Mouse (Mus musculus) brain, adult 2 months (tissue): ENCODE measurements at regions not wholly inside any gene's neighbourhood (a gene's known extent, or its start where the extent isn't known, plus 50 kb on each side); places are given as distances from the start of the nearest gene placed in this dataset.
A peak's percentile ranks its signal among the peaks of the same experiment; 100 is the strongest.

Experiments used
- DNase-seq: peaks from one replicate; pipeline ENCODE4 v3.0.0; 2011; ENCODE audit warnings: low read depth, low spot score

DNA sequence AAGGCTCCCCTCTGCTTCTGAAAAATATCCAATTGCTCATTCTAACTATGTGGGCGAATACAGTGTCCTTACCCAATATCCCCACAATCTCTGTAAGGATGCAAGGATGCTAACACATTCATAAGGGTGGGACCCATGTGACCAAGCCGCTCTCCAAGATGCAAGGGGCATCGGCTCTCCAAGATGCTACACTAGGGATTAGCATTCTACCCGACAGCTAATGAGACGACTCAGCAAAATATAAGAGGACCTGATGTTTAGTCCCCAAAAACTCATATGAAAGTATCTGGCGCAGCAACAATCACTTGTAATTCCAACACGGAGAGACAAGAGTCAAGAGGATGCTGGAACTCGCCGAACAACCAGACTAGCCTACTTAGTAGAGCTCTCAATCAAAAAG is 299.6 kb upstream of the Jmjd1c start:
- DNase-seq, result no peak

DNA sequence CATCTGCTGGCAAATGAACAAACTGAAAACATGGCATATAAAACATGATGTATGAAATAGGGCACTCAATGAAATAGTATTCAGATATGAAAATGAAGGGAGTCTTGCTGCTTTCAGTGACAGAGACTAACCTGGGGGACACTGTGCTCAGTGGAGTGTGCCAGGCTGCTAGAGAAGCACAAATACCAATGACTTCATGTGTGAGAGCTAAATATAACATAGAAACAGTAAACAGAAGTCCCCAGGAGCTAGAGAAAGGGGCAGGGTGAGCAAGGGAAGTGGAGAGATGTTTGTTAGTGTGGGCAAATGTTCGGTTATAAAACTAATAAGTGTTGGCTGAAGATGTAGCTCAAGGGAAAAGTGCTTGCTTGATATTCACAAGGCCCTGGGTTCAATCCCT is 293.2 kb upstream of the Jmjd1c start:
- DNase-seq, result no peak

DNA sequence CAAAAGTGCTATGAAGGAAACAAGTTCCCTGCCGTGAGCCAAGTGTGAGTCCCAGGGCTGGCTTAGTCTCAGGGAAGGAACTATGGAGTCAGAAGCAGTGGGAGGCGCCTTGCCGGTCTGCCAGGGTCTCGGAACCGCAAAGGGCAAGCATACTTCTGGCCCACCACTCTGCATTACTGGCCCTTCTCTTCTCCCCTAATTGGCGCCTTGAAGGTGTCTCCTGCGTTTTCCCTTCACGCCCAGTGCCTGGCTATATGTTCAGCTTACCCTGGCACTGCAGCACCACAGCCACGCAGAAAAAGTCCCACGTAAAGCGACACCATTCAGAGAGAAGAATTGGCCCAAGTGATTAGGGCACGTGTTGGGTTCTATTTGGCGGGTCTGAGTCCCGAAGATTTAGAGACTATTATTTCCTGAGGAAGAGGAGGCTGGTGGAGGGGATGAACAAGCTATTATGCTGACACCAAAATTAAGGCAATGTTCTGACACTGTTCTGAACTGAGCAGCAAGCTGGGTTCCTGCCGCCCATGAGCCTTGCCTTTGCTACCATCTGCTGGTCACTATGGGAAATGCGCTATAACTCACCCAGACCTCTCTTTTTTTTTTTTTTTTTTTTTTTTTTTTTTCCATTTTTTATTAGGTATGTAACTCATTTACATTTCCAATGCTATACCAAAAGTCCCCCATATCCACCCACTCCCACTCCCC is 288.5 kb upstream of the Jmjd1c start:
- DNase-seq, result peak; percentile 87

DNA sequence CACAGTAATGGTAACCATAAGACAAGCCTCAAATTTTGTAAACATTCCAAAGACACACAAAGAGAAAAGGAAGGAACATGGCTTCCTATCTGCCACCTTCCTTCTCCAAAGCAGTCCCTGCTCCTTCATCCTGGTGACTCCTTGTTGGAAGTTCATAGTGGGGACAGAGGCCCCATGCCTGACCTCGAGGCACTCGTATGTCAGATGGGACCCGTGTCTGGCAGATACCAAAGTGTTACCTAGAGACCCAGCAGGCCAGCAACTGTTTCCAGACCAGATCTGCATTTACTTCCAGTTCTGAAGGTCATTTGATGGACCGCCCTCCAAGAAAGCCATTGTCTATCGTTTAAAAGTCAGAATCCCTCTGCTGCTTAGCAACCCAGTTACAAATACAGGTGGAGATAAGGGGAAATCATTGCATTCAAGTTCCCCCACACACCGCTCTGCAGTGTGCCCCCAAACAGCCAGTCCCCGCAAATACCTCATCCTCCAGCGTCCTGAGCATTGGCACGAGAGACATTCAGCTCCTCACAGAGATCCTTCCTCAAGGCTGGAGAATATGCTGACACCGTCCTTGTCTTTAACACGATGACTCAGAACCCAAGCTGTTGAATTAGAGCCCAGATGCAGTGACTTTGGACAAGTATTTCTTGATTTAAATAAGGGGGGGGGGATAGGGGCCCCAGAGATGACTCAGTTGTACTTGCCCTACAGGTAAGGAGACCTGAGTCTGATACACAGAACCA is 283.2 kb upstream of the Jmjd1c start:
- DNase-seq, result peak; percentile 52

DNA sequence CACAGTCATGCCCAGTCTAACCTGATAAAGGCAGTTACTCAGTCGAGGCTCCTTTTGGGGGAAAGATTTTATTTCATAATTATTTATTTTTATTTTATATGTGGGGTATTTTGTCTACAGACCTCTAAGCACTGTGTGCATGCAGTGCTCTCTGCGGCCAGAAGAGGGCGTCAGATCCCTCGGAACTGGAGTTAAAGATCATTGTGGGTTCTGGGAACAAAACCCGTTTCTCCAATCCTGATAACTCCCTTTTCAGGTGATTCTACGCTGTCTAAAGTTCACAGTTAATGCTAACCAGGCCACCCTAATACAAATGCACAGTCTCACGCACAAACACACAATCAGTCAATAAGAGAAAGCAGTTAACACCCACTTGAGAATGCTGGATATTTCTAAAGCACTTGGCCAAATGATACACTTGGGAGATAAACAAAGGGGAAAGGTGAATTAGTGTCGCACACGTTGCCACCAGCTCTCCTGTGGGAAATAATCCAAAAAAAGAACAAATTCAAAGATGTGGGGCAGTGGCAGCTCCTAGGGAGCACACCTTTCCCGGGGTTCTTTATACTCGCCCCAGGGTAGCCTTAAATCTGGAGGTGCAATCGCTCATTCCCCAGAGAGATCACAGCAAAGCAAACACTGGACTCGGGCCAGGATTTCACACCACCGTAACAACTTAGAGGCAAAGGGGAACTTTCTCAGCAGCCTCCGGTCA is 281.9 kb upstream of the Jmjd1c start:
- DNase-seq, result no peak

DNA sequence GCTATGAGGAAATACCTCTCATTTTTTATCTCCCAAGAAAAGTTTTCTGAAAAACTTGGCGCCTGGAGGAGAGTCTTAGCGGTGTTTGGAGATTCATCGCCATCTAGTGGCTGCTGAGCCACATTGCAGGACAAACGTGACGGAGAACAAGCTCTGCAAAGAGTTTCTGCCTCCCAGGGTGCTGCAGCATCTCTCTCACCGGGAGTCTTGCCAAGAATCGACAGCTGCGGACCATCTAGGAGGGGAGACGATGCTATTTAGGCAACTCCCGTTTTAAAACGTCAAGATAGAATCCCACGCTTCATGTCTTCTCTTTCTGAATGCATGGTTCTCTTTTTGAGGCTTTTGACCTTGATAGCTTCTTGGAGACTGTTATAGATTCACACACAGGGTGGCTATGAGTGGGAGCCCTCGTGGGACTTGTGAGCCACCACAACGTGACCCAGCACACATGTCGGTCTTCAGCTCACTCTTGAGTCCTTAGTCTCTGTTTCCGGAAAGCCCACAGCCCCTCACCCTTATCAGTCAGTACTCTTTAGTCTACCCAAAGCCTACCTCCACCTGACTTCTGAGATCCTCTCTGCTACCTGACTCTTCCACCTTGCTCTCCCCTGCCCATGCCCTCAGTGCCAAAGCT is 281.2 kb upstream of the Jmjd1c start:
- DNase-seq, result peak; percentile 95

DNA sequence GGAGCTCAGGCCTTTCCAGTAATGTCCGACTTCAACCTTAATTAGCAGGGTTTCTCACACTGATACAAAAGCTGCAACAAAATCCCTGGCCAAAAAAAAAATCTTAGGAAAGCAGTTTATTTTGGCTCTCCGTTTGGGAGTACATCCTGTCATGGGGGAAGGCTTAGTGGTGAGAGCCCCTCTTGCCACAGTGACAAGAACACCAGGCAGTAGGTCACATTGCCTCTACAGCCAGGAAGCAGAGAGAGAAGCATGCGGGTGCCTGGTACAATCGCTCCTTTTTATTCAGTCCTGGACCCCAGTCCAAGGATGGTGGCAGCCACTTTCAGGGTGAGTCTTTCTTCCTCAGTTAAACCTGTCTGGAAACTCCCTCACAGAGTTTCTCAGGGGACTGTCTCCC is 280.0 kb upstream of the Jmjd1c start:
- no peak for DNase-seq

DNA sequence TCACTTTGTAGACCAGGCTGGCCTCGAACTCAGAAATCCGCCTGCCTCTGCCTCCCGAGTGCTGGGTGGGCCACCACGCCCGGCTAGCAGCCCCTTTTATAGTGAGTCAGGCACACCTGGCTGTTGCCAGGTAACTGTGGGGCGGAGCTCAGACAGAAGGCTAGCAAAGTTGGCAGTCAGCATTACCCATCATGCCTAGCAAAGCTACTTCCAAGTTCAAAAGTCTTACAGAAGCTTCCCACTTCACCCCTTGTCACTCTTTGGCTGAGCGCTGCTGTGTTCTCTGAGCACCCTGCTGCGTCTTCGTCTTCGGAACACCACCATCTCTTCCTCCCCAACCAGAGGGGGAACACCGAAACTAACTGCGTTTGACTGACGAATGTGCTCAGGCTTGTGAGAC is 279.1 kb upstream of the Jmjd1c start:
- DNase-seq, result no peak

DNA sequence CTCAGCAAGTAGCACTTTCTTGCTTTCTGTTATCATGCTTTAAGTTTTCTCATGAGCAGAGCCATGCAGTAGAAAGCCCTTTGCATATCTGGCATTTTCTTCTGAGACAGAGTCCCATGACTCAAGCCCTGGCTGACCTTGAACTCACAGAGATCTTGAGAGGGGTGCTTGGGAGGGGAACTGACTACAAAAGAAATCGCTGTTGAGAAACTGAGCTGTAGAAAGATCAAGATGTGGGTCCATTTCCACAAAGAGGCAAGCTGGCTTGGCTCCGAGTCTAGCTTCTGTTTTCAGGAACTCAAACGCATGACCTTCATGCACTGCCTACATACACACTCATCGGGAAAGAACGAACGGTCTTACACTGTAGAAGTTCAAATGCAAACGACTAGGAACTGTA is 278.0 kb upstream of the Jmjd1c start:
- no peak for DNase-seq

DNA sequence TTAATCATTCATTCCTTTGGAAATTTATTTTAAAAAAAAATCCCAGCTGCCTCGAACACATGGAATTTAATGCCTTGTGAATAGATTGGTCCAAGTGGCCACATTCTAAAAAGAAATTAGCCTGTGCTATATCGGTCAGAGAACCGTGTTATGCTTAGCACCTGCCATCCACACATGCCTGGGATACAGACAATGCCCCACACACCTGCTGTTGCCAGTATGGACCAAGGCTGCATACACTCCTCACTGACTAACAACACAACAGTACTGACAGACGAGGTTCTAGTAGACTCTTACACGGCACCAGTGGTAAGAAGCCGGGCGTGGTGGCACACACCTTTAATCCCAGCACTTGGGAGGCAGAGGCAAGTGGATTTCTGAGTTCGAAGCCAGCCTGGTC is 276.4 kb upstream of the Jmjd1c start:
- peak; percentile 23 for DNase-seq

DNA sequence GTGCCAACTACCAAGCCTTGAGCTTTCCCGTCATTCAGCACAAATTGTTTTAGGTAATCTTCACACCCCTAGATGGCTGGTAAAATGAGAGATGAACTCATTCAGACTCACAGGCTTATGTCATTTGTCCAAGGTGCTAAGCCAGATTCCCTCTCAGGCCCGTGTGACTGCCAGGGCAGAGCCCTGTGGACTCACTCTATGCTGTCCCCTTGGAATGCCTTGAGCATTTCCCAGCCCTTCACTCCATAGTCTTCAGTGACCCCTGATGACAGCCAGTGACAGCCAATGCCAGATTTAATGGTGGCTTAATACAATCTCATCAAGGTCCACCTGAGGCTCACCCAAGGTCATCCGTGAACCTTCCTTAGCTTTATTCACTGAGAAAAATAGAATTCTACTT is 270.2 kb upstream of the Jmjd1c start:
- DNase-seq, result no peak

DNA sequence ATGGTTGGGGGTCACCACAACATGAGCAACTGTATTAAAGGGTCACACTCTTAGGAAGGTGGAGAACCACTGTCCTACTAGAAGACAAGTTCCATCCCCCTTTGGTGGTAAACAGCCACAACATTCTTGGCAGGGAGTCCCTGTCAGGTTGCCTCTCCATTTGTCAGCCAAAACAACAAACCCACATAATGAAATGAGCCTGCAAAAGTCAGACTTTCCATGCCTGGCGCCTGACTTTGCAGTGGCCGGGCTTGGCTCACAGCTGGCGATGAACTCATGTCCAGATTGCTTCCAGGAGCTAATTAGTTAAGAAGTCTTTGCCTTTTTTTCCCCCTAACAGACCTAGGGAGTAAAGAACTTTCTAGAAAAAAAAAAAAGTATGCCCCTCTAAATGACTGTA is 269.6 kb upstream of the Jmjd1c start:
- DNase-seq, result no peak

DNA sequence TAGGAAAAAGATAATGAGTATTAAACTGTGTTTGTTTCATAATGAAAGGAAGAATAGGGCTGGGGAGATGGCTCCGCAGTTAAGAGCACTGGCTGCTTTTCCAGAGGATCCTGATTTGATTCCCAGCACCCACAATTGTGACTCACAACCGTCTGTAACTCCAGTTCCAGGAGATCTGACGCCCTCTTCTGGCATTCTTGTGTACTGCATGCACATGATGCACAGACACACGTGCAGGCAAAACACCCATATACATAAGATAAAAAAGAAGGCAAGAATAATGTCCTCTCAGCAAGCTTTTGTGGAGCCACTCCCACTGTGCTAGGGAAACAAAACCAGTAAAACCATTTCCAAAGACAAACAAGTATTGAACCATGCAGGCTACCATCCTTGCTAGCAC is 261.0 kb upstream of the Jmjd1c start:
- DNase-seq, result no peak

DNA sequence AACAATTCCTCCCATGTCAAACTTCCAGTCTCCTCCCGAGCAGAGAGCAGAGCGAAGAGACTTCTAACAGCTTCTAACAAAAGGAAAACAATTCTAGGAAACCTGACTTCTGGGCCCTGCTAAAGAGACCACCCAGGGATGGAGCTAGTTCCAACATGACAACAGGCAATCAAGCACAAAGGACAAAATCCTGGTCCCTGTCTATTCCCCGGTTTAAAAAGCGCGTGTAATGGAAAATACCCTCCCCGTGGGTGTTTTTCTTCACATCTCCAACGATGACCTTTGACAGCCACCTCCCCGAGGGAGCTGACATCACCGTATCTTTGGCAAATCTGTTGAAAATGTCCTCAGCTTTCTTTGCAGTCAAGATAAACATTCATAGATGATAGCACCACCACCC is 256.9 kb upstream of the Jmjd1c start:
- no peak for DNase-seq

DNA sequence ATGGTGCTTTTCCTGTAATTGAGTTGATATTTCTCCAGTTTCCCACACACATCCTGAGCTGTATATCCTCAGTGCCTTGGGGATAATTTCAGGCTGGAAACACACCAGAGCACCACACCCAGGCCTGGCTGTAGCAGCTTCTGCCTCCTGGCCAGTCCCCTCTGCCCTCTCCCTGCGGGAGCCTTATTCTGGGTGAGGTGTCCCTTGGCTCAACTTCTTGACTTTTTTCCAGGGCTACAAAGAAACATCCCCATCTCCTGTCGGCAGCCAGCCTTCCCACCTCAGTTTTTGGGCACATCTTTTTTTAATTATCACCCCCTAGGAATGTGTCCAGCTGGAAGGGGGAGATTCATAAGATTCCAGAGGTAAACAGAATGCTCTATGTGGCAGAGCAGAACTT is 252.7 kb upstream of the Jmjd1c start:
- no peak for DNase-seq

DNA sequence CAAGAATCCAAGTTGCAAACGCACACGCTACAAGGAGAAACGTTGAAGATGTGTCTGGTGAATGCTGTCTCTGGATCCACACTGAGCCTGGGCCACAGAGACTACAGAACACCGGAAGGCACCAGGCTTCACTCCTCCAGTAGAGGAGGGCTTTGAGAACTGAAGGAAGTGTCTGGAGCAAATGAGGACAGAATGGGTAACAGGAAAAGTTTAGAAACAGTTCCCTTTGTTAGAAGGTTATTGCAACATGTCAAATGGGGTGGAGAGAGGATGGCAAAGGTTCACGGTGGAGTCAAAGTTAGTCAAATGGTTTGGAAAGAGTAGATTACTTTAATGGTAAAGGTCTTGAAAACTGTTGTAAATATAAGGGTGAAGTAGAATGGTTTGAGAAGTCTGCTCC is 247.1 kb upstream of the Jmjd1c start:
- no peak for DNase-seq

DNA sequence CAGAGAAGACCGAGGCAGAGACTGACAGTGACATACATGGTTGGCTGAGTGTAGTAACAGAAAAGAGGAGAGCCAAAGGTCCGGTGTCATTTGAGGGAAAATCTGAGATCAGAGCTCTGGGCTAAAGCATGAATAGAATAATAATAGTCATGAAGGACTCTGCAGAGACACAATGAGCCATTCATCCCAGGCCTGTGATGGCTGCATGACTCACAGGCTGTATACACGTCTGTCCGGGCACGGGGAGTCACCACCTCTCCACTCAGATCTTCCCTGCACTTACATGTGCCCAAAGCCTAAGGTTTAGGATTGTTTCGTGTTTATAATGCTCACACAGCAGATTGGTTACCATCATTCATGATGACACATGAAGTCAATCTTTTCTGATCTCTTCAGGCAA is 246.2 kb upstream of the Jmjd1c start:
- DNase-seq, result peak; percentile 69

DNA sequence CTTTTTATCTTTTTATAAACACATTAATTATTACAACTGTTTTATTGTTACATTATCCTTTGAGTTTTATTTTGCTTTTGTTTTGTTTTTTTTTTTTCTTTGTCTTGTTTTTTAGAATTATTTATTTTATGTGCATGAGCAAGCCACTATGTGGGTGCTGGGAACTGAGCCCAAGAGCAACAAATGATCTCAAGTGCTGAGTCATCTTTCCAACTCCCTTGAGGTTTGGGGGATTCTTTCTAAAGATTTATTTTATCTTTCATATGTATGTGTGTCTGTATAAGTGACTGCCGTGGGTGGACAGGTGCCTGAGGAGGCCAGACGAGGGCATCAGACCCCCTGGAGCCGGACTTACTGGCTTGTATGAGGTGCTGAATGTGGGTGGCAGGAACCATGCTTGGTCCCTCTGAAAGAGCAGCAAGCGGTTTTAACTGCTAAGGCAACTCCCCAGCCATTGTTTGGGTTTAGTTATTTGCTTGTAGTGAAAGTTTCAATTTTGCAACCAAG is 244.9 kb upstream of the Jmjd1c start:
- peak; percentile 42 for DNase-seq

DNA sequence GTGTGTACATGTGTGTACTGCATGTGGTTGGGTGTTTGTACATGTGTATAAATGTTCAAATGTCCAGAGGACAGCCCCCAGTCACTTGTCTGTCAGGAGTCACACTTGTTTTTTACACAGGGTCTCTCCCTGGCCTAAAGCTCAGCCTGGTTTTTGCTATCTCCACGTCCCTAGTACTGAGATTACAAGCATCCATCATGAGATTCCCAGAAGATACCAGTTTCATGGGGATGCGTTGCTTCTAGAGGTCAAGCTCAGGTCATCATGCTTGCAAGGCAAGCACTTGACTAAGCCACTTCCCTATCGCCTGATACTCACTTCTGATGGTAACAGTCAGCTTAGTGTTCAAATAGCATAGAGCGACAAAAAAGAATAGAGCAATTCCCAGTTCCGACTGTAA is 244.1 kb upstream of the Jmjd1c start:
- DNase-seq, result no peak

DNA sequence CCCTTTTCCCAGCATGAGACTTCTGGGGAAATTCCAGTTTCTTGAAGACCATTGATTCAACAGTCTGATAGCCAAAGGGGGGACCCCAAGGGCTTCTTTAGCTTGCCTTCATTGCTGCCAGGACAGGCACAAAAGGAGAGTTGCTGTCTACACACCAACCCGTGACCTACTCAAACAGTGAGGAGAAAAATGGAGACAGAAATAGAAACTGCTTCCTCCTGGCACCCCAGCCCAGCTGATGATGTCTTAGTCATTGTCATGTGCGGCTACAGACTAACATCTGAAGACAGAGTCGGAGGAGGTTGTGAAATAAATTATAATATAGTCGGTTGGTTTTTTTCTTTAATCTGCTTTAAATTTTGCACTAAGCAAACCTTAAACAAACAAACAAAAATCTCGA is 243.2 kb upstream of the Jmjd1c start:
- peak; percentile 70 for DNase-seq

DNA sequence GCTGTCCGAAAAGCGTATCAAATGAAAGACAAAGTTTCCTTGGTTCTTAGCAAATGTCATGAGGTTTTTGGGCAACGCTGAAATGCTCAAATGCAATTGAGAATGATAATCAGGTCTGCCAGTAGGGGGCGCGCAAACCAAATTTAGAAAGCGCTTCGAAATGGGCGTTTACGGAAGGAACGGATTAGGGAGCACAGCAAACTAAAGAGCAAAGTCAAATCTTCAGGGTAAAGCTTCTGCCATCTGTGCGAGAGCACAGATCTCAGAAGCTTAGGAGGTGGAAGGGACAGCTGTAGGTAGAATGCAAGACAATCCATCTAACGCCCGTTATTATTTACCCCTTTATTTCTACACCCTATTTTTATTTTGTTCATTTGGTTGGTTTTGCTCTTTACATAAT is 242.7 kb upstream of the Jmjd1c start:
- peak; percentile 90 for DNase-seq

DNA sequence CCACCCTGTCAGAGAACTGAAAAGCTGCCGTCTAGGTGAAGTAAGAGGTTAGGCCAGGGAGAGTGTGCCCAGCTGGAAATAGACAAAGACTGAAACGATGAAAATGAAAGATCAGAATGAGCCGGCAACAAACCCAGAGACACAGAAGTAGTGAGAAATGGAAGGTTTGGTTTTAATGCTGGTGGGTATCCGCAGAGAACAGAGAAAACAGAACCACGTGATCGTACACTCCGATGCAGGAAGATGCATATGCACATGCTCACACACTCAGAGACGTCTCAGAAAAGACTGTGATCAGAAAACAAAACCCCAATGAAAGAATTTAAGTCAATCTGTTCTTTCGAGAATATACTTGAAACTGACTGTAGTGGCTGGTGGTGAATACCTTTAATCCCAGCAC is 241.0 kb upstream of the Jmjd1c start:
- DNase-seq, result no peak
